Mouse (Mus musculus) ES-Bruce4 (cell line): Measurements from ENCODE around the gene Grik4. TPM values are rescaled to one million over a fixed set of nuclear protein-coding genes. Genes with fewer than 3 reads are reported as not detected.

ENCODE experiments used
- H3K27ac ChIP-seq: 2 replicates; pipeline ENCODE4 v1.5.1; 2012; ENCODE audit warnings: low read length, inconsistent platforms; ENCODE audit not compliant: insufficient read depth
- H3K27me3 ChIP-seq: 2 replicates; pipeline ENCODE4 v1.6.1; 2012; ENCODE audit warnings: mild to moderate bottlenecking, low read length, inconsistent platforms; ENCODE audit not compliant: control insufficient read depth, poor library complexity, insufficient read depth, severe bottlenecking
- H3K36me3 ChIP-seq: 2 replicates; pipeline ENCODE4 v1.6.1; 2012; ENCODE audit warnings: inconsistent platforms, mild to moderate bottlenecking, low read length, moderate library complexity; ENCODE audit not compliant: control insufficient read depth, poor library complexity, insufficient read depth, severe bottlenecking
- H3K4me1 ChIP-seq: one replicate; pipeline ENCODE4 v1.8.1; 2011; ENCODE audit warnings: low read length; ENCODE audit not compliant: control insufficient read depth, insufficient read depth
- H3K4me3 ChIP-seq: 2 replicates; pipeline ENCODE4 v1.5.1; 2011; ENCODE audit warnings: low read depth, mild to moderate bottlenecking, low read length
- H3K9ac ChIP-seq: 2 replicates; pipeline ENCODE4 v1.6.1; 2012; ENCODE audit warnings: low read depth, mild to moderate bottlenecking, inconsistent platforms; ENCODE audit not compliant: poor library complexity, severe bottlenecking
- H3K9me3 ChIP-seq: replicated peaks from 2 replicates; pipeline ENCODE4 v1.6.1; 2012; ENCODE audit warnings: mild to moderate bottlenecking, low read length, inconsistent platforms; ENCODE audit not compliant: control insufficient read depth, poor library complexity, insufficient read depth, severe bottlenecking
- CTCF ChIP-seq: IDR thresholded peaks from one replicate; pipeline ENCODE4 v1.8.1; 2011; ENCODE audit warnings: low read depth, low read length
- EP300 ChIP-seq: IDR thresholded peaks from 2 replicates; pipeline ENCODE4 v1.6.1; 2011; ENCODE audit warnings: low read depth, low read length; ENCODE audit not compliant: insufficient read depth
- POLR2A ChIP-seq: IDR thresholded peaks from one replicate; pipeline ENCODE4 v1.8.1; 2011; ENCODE audit warnings: low read length; ENCODE audit not compliant: insufficient read depth
- polyA plus RNA-seq: library from polyadenylated mRNA; stranded (reverse); fragments of >200 nt; gene quantifications from 2 replicates; pipeline ENCODE4 v1.2.4, GENCODE M21; 2011; ENCODE audit warnings: low read depth; ENCODE audit not compliant: missing spikeins, insufficient read depth, insufficient read length

Grik4 gene
- polyA plus RNA-seq, 1 experiment, result 1.0 TPM

- TF ChIP-seq EP300, result no peak
- no peak for TF ChIP-seq POLR2A
- no peak for TF ChIP-seq CTCF
- Histone ChIP-seq H3K27me3 (no peaks in the 10 kb centered on the region), H3K9me3 (no peaks in the 10 kb centered on the region), H3K4me1 (no peaks in the 10 kb centered on the region), H3K4me3 (no peak overlapping the region), H3K27ac (no peak overlapping the region), H3K36me3 (no peaks in the 10 kb centered on the region), H3K9ac (no peak overlapping the region)
These were observed 20.1 kb upstream of the Grik4 start for GRCm38 (mm10) chr9:42964366-42964765.

GRCm38 (mm10) chr9:42962506-42962905 lies 18.2 kb upstream of the Grik4 start:
- TF ChIP-seq CTCF (no peak), POLR2A (no peak), EP300 (no peak)
- Histone ChIP-seq H3K27ac (no peak overlapping the region), H3K27me3 (no peaks in the 10 kb centered on the region), H3K36me3 (no peaks in the 10 kb centered on the region), H3K4me1 (no peaks in the 10 kb centered on the region), H3K9ac (no peak overlapping the region), H3K4me3 (no peak overlapping the region), H3K9me3 (no peaks in the 10 kb centered on the region)

GRCm38 (mm10) chr9:42958401-42958800 lies 14.1 kb upstream of the Grik4 start:
- H3K4me3 ChIP-seq, result no peak overlapping the region
- H3K36me3 ChIP-seq, result no peaks in the 10 kb centered on the region
- TF ChIP-seq CTCF (no peak), POLR2A (no peak), EP300 (no peak)
- H3K4me1 ChIP-seq, result no peaks in the 10 kb centered on the region
- no peak overlapping the region for H3K9ac ChIP-seq
- peaks cover 2% of the 10 kb centered on the region; the same call in 1 of the 2 replicates for H3K9me3 ChIP-seq
- no peak overlapping the region for H3K27ac ChIP-seq
- no peaks in the 10 kb centered on the region for H3K27me3 ChIP-seq

GRCm38 (mm10) chr9:42948381-42948780 lies 4.1 kb upstream of the Grik4 start:
- Histone ChIP-seq H3K9ac (no peak overlapping the region), H3K27me3 (no peaks in the 10 kb centered on the region), H3K4me3 (no peak overlapping the region), H3K27ac (no peak overlapping the region), H3K36me3 (no peaks in the 10 kb centered on the region), H3K4me1 (no peaks in the 10 kb centered on the region), H3K9me3 (no peaks in the 10 kb centered on the region)
- TF ChIP-seq POLR2A, result no peak
- no peak for TF ChIP-seq EP300
- no peak for TF ChIP-seq CTCF

- Histone ChIP-seq H3K27me3 (no peaks in the 10 kb centered on the region), H3K27ac (no peak overlapping the region), H3K36me3 (no peaks in the 10 kb centered on the region), H3K4me1 (peaks cover 1% of the 10 kb centered on the region), H3K4me3 (no peak overlapping the region), H3K9me3 (no peaks in the 10 kb centered on the region), H3K9ac (no peak overlapping the region)
- TF ChIP-seq POLR2A (no peak), CTCF (no peak), EP300 (no peak)
These were observed 881 bp upstream of the Grik4 start for GRCm38 (mm10) chr9:42945174-42945573.

- Histone ChIP-seq H3K9me3 (no peaks in the 10 kb centered on the region), H3K27me3 (no peaks in the 10 kb centered on the region), H3K4me1 (peaks cover 1% of the 10 kb centered on the region), H3K9ac (peak overlapping the region; percentile 89), H3K4me3 (peak overlapping the region; percentile 50), H3K27ac (no peak overlapping the region), H3K36me3 (no peaks in the 10 kb centered on the region)
- TF ChIP-seq CTCF, result peak; percentile 81
- no peak for TF ChIP-seq POLR2A
These were observed 278 bp upstream of the Grik4 start for GRCm38 (mm10) chr9:42944536-42945006.
